Mouse (Mus musculus): ENCODE data around the gene Tbcc.

Gene Tbcc

DNA sequence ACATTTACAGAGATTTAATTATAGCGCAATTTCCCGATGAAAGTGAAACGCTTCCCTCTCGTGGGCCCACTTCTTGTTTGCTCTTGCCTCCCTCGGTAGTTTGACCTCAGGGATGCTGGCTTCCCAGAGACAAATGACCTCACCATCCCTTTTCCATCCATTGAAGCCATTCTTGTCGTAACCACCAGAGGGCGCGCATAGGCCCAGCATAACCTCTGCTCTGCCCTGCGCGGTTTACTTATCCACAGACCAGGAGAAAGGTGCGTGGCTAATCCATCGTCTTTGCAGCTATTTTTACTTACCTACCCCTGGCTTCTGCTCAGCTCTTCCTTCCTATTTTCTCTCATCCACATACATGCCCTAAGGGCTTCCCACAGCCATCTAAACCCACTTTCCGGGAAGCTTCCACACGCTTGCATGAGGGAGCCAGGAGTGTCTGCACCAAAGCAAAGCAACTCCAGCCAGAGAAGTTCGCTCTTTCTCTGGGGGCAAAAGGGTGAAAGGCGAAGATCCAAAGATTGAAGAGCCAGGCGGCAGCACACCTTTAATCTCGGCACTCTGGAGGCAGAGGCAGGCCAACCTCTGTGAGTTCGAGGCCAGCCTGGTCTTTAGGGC lies 13.5 kb downstream of the Tbcc start:
- DNase-seq (ENCODE audit: low read depth), result peak; percentile 47

GRCm38 (mm10) chr17:46910186-46910585 lies 19.7 kb downstream of the Tbcc start, which contains the start of gene Prph2:
TSS of gene Prph2 (plus strand) at chr17:46910459.
- DNase-seq (ENCODE audit: low read depth), result no peak

DNA sequence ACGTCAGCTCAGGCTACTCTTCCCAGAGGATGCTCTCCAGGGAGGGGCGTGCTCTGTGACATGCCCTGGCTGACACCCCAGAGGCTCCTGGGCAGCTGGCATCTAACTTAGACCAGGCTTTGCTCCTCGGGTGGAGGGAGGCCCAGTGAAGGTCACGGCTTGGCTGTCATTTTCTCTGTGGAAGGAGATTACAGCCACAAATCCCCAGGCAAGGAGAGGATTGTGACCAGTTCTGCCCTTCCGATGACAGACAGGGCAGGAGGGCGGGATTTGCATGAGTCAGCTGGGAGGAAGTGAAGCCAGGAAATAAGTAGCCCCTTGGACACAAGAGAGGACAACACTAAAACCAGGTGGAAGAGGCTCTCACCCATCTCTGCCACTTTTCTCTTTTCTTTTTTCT lies 21.8 kb downstream of the Tbcc start:
- no peak for DNase-seq (ENCODE audit: low read depth)

GRCm38 (mm10) chr17:46915129-46915528 lies 24.6 kb downstream of the Tbcc start:
- DNase-seq (ENCODE audit: low read depth), result no peak

GRCm38 (mm10) chr17:46918951-46919350 lies 28.5 kb downstream of the Tbcc start:
- DNase-seq (ENCODE audit: low read depth), result no peak

DNA sequence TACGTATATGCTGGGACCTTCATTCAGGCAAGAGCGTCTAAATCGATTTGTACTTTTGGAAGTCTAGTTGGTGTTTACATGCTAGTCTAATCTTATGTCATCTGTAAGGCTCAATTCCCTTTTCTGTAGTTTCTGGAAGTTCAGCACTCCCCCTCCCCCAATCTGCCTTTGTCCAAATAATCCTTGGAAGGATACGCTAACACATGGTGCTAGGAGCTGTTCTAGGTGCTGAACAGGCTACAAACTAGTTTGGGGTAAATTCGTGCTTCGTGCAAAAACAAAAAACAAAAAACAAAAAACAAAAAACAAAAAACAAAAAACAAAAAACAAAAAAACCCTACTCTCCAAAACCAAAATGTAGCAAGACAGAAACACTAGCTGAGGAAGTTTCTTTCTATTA lies 30.4 kb downstream of the Tbcc start:
- no peak for DNase-seq (ENCODE audit: low read depth)

DNA sequence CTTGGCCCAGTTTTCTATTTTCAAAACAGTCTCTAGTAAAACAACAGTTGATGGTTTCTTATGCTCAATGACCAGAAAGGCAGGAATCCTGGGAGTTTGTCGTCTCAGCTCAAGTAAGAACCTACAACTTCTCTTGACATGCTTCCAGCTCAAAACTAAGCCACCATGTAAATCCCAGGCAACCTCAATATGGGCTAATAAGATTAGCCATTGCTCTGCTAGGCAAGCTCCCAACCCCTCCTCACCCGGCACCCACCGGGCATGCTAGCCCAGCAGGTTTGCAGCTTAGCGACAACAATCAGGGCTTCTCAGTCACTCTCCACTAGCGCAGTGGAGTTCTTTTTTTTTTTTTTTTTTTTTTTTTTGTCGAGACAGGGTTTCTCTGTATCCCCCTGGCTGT lies 35.7 kb downstream of the Tbcc start:
- no peak for DNase-seq (ENCODE audit: low read depth)

DNA sequence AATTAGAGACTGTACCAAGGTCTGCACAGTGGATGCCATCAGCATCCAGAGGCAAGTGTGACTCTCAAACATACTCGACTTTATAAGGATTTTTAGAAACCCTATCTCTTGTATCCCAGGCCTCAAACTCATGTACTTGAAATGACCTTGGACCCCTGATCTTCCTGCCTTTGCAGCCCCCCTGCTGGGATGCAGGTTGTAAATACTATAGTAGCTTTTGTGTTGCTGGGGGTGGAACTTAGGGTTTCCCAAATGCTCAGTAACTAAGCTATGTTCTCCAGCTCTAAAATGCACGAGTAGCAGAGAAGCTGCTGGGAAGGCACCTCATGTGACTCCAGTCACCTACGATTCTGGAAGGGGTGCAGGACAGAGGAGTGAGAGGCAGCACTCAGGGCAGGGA lies 36.5 kb downstream of the Tbcc start:
- DNase-seq (ENCODE audit: low read depth), result no peak

- DNase-seq (ENCODE audit: low read depth), result no peak
Observed at GRCm38 (mm10) chr17:46927781-46928180, 37.3 kb downstream of the Tbcc start.

- no peak for DNase-seq (ENCODE audit: low read depth)
Observed at GRCm38 (mm10) chr17:46929277-46929676, 38.8 kb downstream of the Tbcc start.

DNA sequence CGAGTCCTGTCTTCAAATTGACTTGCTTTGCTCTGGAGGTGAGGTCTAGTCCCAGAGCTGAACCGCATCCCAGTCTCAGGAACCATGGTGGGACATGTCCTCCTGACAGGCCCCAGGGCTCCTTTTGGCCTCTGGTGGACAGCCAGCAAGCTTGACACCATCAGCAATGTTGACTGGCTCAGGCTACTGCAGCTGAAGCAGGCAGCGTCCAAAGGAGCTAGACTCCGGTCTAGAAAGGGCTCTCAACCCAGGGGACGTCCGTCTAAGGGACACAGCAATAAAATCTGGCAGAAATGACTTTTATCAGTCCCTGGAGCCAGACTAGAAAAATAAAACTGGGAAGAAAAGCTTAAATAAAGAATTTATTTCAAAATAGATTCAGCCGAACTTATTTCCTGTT lies 39.4 kb downstream of the Tbcc start:
- no peak for DNase-seq (ENCODE audit: low read depth)

DNA sequence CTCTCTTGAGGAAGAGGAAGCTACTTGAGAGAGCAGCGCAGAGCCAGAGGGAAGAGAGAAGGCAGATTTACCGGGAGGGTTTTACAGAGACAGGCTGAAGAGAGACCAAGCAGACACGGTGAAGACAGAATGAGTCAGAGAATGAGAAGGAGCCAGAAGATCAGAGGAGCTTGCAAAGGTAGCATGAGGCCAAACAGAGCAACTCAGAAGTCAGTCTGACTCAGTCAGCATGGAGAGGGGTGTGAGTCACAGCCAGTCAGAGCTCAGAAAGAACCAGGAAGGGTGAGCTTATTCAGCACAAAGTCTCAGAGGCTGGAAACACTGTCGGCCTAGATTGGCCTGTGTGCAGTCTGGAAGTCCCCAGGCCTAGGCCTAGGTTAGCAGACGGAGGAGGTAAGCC lies 42.5 kb downstream of the Tbcc start:
- DNase-seq (ENCODE audit: low read depth), result peak; percentile 89

- DNase-seq (ENCODE audit: low read depth), result peak; percentile 44
Observed at GRCm38 (mm10) chr17:46933557-46934348, 43.3 kb downstream of the Tbcc start.

- no peak for DNase-seq (ENCODE audit: low read depth)
Observed at GRCm38 (mm10) chr17:46940461-46940860, 50.0 kb downstream of the Tbcc start.

All from fibroblast of lung, adult 2 months (primary cell).